Mouse (Mus musculus) myocyte (in vitro differentiated cells): Measurements from ENCODE around the gene Map3k12. TPM values are rescaled to one million over a fixed set of nuclear protein-coding genes. Genes with fewer than 3 reads are reported as not detected.

Experiments
- H3K27me3 ChIP-seq: one replicate; pipeline ENCODE4 v1.6.1; 2011; ENCODE audit not compliant: control insufficient read depth, insufficient read depth, insufficient read length
- H3K36me3 ChIP-seq: one replicate; pipeline ENCODE4 v1.6.1; 2011; ENCODE audit not compliant: control insufficient read depth, insufficient read depth
- H3K4me2 ChIP-seq: one replicate; pipeline ENCODE4 v1.6.1; 2011; ENCODE audit warnings: low read depth, control low read depth
- H3K4me3 ChIP-seq: one replicate; pipeline ENCODE4 v1.5.1; 2011; ENCODE audit warnings: mild to moderate bottlenecking, control low read depth, moderate library complexity
- H3K79me2 ChIP-seq: one replicate; pipeline ENCODE4 v1.6.1; 2011; ENCODE audit not compliant: control insufficient read depth, insufficient read depth
- H3ac ChIP-seq: one replicate; pipeline ENCODE4 v1.6.1; 2011; ENCODE audit not compliant: control insufficient read depth, insufficient read length
- CEBPB ChIP-seq: IDR thresholded peaks from 2 replicates; pipeline ENCODE4 v1.6.1; 2011; ENCODE audit warnings: mild to moderate bottlenecking, moderate library complexity; ENCODE audit not compliant: poor library complexity, insufficient read depth, severe bottlenecking
- E2F4 ChIP-seq: IDR thresholded peaks from one replicate; pipeline ENCODE4 v1.6.1; 2011; ENCODE audit warnings: mild to moderate bottlenecking, control low read depth, moderate library complexity; ENCODE audit not compliant: insufficient read depth
- MAX ChIP-seq: IDR thresholded peaks from one replicate; pipeline ENCODE4 v1.6.1; 2011; ENCODE audit warnings: low read depth, mild to moderate bottlenecking, control low read depth
- MYOD1 ChIP-seq, 3 experiments: IDR thresholded peaks; one replicate each; pipeline ENCODE4 v1.6.1; 2011; ENCODE audit warnings: control low read depth in 2 of 3, low read depth in 2 of 3, mild to moderate bottlenecking in 2 of 3, moderate library complexity in 1 of 3; ENCODE audit not compliant: insufficient read length in 2 of 3, control insufficient read depth in 1 of 3
- MYOG ChIP-seq, 3 experiments: IDR thresholded peaks; one replicate each; pipeline ENCODE4 v1.6.1; 2011; ENCODE audit warnings: control low read depth in 2 of 3, low read depth in 2 of 3, mild to moderate bottlenecking in 2 of 3; ENCODE audit not compliant: insufficient read length in 2 of 3, control insufficient read depth in 1 of 3, insufficient read depth in 1 of 3
- POLR2A ChIP-seq: IDR thresholded peaks from one replicate; pipeline ENCODE4 v1.6.1; 2011; ENCODE audit warnings: low read depth, mild to moderate bottlenecking, control low read depth, moderate library complexity; ENCODE audit not compliant: insufficient read length
- POLR2AphosphoS2 ChIP-seq: IDR thresholded peaks from one replicate; pipeline ENCODE4 v1.6.1; 2011; ENCODE audit warnings: low read depth, control low read depth; ENCODE audit not compliant: insufficient read length
- REST ChIP-seq: IDR thresholded peaks from one replicate; pipeline ENCODE4 v1.6.1; 2011; ENCODE audit warnings: mild to moderate bottlenecking, control low read depth, moderate library complexity; ENCODE audit not compliant: insufficient read depth, insufficient read length
- SRF ChIP-seq: IDR thresholded peaks from one replicate; pipeline ENCODE4 v1.6.1; 2011; ENCODE audit warnings: low read depth; ENCODE audit not compliant: control insufficient read depth, insufficient read length
- TCF12 ChIP-seq: IDR thresholded peaks from one replicate; pipeline ENCODE4 v1.6.1; 2011; ENCODE audit warnings: mild to moderate bottlenecking, control low read depth; ENCODE audit not compliant: poor library complexity, insufficient read depth, severe bottlenecking
- TCF3 ChIP-seq: IDR thresholded peaks from one replicate; pipeline ENCODE4 v1.6.1; 2011; ENCODE audit warnings: low read depth, control low read depth; ENCODE audit not compliant: insufficient read length
- USF1 ChIP-seq: IDR thresholded peaks from one replicate; pipeline ENCODE4 v1.6.1; 2011; ENCODE audit warnings: low read depth, mild to moderate bottlenecking, control low read depth, moderate library complexity
- polyA plus RNA-seq: library from polyadenylated mRNA; unstranded; fragments of >200 nt; fragmentation: generic; extraction: Trizol; gene quantifications from one replicate; pipeline ENCODE4 v1.2.1, GENCODE M21; 2012; ENCODE audit warnings: missing spikeins

The Map3k12 gene
- polyA plus RNA-seq, 1 experiment: 5.9 TPM

DNA sequence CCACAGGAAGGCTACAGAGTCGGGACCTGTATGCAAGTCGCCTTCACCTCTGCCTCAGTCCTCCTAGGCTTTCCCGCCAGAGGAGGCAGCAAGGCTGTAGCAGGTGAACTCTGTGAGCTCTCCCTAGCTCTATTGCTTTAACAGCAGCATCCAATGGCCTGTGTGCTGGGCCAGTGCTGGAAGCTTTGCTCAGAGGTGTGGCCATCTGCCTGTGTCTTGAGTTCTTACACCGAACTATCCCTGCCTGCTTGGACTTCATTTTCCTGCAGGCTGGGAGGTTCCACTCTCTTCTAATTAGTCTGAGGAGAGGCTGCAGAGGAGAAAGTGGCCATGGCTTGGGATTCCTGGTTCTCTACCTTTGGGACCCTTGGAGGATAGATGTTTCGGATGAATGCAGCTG lies 4.9 kb downstream of the Map3k12 start:
- H3ac ChIP-seq: no peak overlapping the region
- no peak for TF ChIP-seq CEBPB
- TF ChIP-seq MYOG (IDR thresholded peaks at IDR 0.05; ENCODE audit: control insufficient read depth in 1 of 3, insufficient read depth in 1 of 3, insufficient read length in 2 of 3, low read depth in 2 of 3): no peak
- TF ChIP-seq POLR2AphosphoS2: no peak
- TF ChIP-seq USF1: no peak
- TF ChIP-seq POLR2A: no peak
- TF ChIP-seq MYOD1 (IDR thresholded peaks at IDR 0.05; ENCODE audit: control insufficient read depth in 1 of 3, insufficient read length in 2 of 3, low read depth in 2 of 3): no peak
- no peak for TF ChIP-seq MAX
- TF ChIP-seq TCF3: no peak
- H3K4me2 ChIP-seq: no peak overlapping the region

DNA sequence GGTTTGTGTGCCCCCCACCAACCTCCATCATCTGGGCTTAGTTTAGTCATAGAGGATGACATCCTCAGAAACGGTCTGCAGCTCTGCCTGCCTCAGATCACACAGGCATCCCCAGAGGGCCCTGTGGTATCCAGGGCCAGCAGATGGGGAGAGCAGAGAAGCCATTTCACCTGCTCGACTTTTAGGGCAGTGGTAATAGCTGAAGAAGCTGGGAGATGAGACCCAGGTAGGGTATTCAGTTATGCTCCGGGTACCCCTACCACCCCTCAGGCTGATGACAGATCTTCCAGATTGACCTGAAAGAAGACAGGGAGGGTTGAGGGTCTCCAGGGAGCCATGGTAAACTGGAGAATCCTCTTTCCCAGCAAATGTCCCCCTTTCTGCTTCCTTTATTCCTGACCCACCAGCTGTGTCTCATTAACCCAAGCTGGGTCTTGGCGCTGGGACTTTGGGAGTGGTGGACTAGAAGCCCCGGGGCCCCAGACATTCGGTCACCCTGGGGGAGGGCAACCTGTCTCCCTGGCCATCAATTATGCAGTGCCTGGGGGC lies 5.5 kb downstream of the Map3k12 start:
- Histone ChIP-seq H3K4me3 (peak overlapping the region; percentile 15), H3K79me2 (no peaks in the 10 kb centered on the region), H3ac (no peak overlapping the region), H3K36me3 (no peaks in the 10 kb centered on the region), H3K27me3 (no peaks in the 10 kb centered on the region), H3K4me2 (peak overlapping the region; percentile 71)
- TF ChIP-seq TCF3: no peak
- no peak for TF ChIP-seq TCF12
- no peak for TF ChIP-seq SRF
- no peak for TF ChIP-seq POLR2A
- TF ChIP-seq POLR2AphosphoS2: no peak
- TF ChIP-seq CEBPB: no peak
- no peak for TF ChIP-seq MAX
- TF ChIP-seq MYOD1 (IDR thresholded peaks at IDR 0.05; ENCODE audit: control insufficient read depth in 1 of 3, insufficient read length in 2 of 3, low read depth in 2 of 3): no peak
- TF ChIP-seq USF1: no peak
- no peak for TF ChIP-seq E2F4
- no peak for TF ChIP-seq REST
- TF ChIP-seq MYOG (IDR thresholded peaks at IDR 0.05; ENCODE audit: control insufficient read depth in 1 of 3, insufficient read depth in 1 of 3, insufficient read length in 2 of 3, low read depth in 2 of 3): no peak

More for the DNA sequence above, 4.9 kb downstream of the Map3k12 start:
- no peaks in the 10 kb centered on the region for H3K27me3 ChIP-seq
- no peaks in the 10 kb centered on the region for H3K36me3 ChIP-seq
- H3K4me3 ChIP-seq: no peak overlapping the region
- H3K79me2 ChIP-seq: no peaks in the 10 kb centered on the region

DNA sequence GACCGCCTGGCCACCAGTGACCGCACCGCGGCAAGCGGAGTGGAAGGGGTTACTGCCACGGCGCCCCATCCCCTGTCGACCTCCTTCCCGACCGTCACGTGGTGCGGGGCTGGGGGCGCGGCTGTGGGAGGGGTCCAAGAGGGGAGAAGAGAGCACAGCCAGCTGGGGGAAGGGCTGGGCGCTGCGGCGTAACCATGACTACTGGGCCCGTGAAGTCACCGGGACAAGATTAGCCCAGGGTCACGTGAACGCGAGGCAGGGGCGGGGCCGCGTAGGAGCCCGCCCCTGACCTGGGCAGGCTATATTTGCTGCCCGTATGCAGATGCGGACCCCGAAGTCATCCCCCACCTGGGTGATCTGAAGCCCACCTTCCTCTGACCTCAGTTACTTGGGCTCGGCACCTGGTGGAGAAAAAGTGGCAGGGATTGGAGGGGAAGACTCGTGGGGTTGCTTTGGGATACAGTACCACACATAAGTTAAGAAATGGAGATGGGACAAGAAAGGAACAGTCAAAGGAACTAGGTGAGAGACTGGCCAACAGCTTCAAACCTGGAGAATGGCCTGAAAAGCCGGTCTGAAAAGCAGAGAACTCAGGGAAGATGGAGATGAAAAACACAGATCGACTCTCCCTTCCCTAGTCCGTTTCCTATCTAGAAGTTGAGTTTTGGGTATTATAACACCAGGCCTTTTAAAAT lies 6.1 kb downstream of the Map3k12 start:
- H3K4me3 ChIP-seq: peak overlapping the region; percentile 15
- no peaks in the 10 kb centered on the region for H3K79me2 ChIP-seq
- no peak overlapping the region for H3ac ChIP-seq
- no peaks in the 10 kb centered on the region for H3K36me3 ChIP-seq
- peak overlapping the region; percentile 71 for H3K4me2 ChIP-seq
- no peaks in the 10 kb centered on the region for H3K27me3 ChIP-seq
- TF ChIP-seq MYOG (IDR thresholded peaks at IDR 0.05; ENCODE audit: control insufficient read depth in 1 of 3, insufficient read depth in 1 of 3, insufficient read length in 2 of 3, low read depth in 2 of 3) (peak in 1 of 3 experiments; percentile 15), USF1 (peak; percentile 68), MAX (no peak), POLR2AphosphoS2 (peak; percentile 58), TCF12 (no peak), E2F4 (no peak), POLR2A (peak; percentile 10), REST (no peak), SRF (no peak), MYOD1 (IDR thresholded peaks at IDR 0.05; ENCODE audit: control insufficient read depth in 1 of 3, insufficient read length in 2 of 3, low read depth in 2 of 3) (peak in 1 of 3 experiments; percentile 23)

DNA sequence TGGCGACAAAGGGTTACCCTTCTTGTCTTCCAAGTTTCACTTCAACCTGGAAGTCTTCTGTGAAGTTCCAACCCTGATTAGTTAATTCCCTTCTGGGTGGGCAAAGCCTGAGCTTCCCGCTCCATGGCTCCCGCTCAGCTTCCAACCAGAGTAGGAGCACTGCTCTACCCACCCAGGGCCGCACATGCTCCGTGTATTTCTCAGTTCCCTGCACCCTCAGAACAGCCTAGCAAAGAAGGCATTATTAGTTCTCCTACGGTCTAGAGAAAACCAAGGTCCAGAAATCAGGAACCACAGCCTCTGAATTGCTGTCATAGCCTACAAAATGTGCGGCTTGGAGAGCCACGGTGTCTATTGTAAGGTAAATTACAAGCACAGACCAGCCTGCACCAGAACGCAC lies 6.8 kb downstream of the Map3k12 start:
- Histone ChIP-seq H3ac (no peak overlapping the region), H3K4me3 (peak overlapping the region; percentile 15), H3K36me3 (no peaks in the 10 kb centered on the region), H3K27me3 (no peaks in the 10 kb centered on the region), H3K4me2 (peak overlapping the region; percentile 71), H3K79me2 (no peaks in the 10 kb centered on the region)
- no peak for TF ChIP-seq SRF
- no peak for TF ChIP-seq TCF3

DNA sequence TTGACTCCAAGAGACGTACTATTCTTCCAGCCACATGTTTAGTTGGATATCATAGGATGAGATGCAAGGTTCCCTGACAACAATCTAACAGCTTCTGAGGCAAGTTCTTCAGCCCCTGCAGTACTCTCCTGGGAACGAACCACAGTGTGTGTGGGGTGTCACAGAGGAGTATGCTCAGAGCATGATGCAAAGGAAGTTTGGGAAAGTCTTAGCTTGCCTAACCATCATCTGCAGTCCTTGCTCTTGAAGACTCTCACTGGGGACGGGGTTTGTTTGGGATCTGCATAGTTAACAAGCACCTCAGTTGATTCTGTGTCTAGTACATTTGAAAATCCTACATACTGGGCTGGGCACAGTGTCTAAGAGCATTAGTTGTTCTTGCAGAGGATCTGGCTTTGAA lies 8.5 kb downstream of the Map3k12 start:
- H3ac ChIP-seq: no peak overlapping the region
- no peaks in the 10 kb centered on the region for H3K79me2 ChIP-seq
- H3K4me3 ChIP-seq: no peak overlapping the region
- TF ChIP-seq POLR2A (no peak), E2F4 (no peak), POLR2AphosphoS2 (peak; percentile 66)
- peaks cover 15% of the 10 kb centered on the region for H3K36me3 ChIP-seq
- H3K4me2 ChIP-seq: no peak overlapping the region
- no peaks in the 10 kb centered on the region for H3K27me3 ChIP-seq
